Mouse (Mus musculus) MEL (cell line): Measurements from ENCODE around the gene Tspan4. TPM values are rescaled to one million over a fixed set of nuclear protein-coding genes. Genes with fewer than 3 reads are reported as not detected.

Experiments used
- DNase-seq: peaks from one replicate; pipeline ENCODE4 v3.0.0; 2011; ENCODE audit warnings: low read depth, low spot score
- H3K27ac ChIP-seq: 2 replicates; pipeline ENCODE4 v1.5.1; 2012; ENCODE audit warnings: low read depth, mild to moderate bottlenecking, control low read depth, low read length, moderate library complexity; ENCODE audit not compliant: control insufficient read depth
- H3K27me3 ChIP-seq, 2 experiments: fragments of 150-350 bp in 1 of 2; sonication (generic) in 1 of 2; 2 replicates each; pipeline ENCODE4 v1.6.1; 2012; ENCODE audit warnings: low read length in 2 of 2, mild to moderate bottlenecking in 2 of 2, improper control_type of control experiment in 1 of 2, moderate library complexity in 1 of 2; ENCODE audit not compliant: insufficient read depth in 2 of 2, control insufficient read depth in 1 of 2
- H3K36me3 ChIP-seq, 2 experiments: 2 replicates each; pipeline ENCODE4 v1.6.1; 2012 to 2014; ENCODE audit warnings: low read length in 2 of 2, improper control_type of control experiment in 1 of 2, inconsistent platforms in 1 of 2, mild to moderate bottlenecking in 1 of 2; ENCODE audit not compliant: insufficient read depth in 2 of 2, control insufficient read depth in 1 of 2
- H3K4me1 ChIP-seq, 2 experiments: fragments of 150-350 bp in 1 of 2; sonication (generic) in 1 of 2; 2 replicates each; pipeline ENCODE4 v1.6.1; 2012; ENCODE audit warnings: low read length in 2 of 2, improper control_type of control experiment in 1 of 2, mild to moderate bottlenecking in 1 of 2; ENCODE audit not compliant: insufficient read depth in 2 of 2, control insufficient read depth in 1 of 2
- H3K4me3 ChIP-seq, 2 experiments: fragments of 150-350 bp in 1 of 2; sonication (generic) in 1 of 2; 2 replicates each; pipeline ENCODE4 v1.5.1; 2012; ENCODE audit warnings: low read depth in 2 of 2, low read length in 2 of 2, mild to moderate bottlenecking in 2 of 2, moderate library complexity in 2 of 2, control low read depth in 1 of 2, improper control_type of control experiment in 1 of 2; ENCODE audit not compliant: control insufficient read depth in 1 of 2, insufficient read depth in 1 of 2
- H3K79me2 ChIP-seq: 2 replicates; pipeline ENCODE4 v1.6.1; 2012; ENCODE audit warnings: mild to moderate bottlenecking, low read length, moderate library complexity; ENCODE audit not compliant: control insufficient read depth, poor library complexity, insufficient read depth
- H3K9ac ChIP-seq: 2 replicates; pipeline ENCODE4 v1.6.1; 2012; ENCODE audit warnings: low read depth, mild to moderate bottlenecking, control low read depth, low read length, moderate library complexity; ENCODE audit not compliant: control insufficient read depth, poor library complexity, severe bottlenecking
- H3K9me3 ChIP-seq: fragments of 150-350 bp; sonication (generic); replicated peaks from 2 replicates; pipeline ENCODE4 v1.6.1; 2012; ENCODE audit warnings: mild to moderate bottlenecking, low read length, improper control_type of control experiment, moderate library complexity; ENCODE audit not compliant: insufficient read depth
- CHD1 ChIP-seq: IDR thresholded peaks from 2 replicates; pipeline ENCODE4 v1.6.1; 2012; ENCODE audit warnings: low read depth, mild to moderate bottlenecking, inconsistent platforms, low read length, improper control_type of control experiment
- CHD2 ChIP-seq: IDR thresholded peaks from 2 replicates; pipeline ENCODE4 v1.6.1; 2011; ENCODE audit warnings: low read length, improper control_type of control experiment
- CTCF ChIP-seq, 3 experiments: IDR thresholded peaks in 2 of 3; conservative IDR thresholded peaks in 1 of 3; 2 replicates each; pipeline ENCODE4 v1.5.1; 2011 to 2012; ENCODE audit warnings: low read length in 3 of 3, low read depth in 2 of 3, mild to moderate bottlenecking in 2 of 3, improper control_type of control experiment in 1 of 3, inconsistent platforms in 1 of 3, mixed read lengths in 1 of 3, moderate library complexity in 1 of 3; ENCODE audit not compliant: control insufficient read depth in 1 of 3, insufficient read depth in 1 of 3, poor library complexity in 1 of 3, severe bottlenecking in 1 of 3
- ELF1 ChIP-seq: IDR thresholded peaks from 2 replicates; pipeline ENCODE4 v1.6.1; 2014; ENCODE audit warnings: low read depth, mild to moderate bottlenecking, inconsistent platforms, low read length, improper control_type of control experiment, moderate library complexity
- EP300 ChIP-seq, 2 experiments: IDR thresholded peaks; 2 replicates each; pipeline ENCODE4 v1.6.1; 2011; ENCODE audit warnings: improper control_type of control experiment in 2 of 2, low read length in 2 of 2, low read depth in 1 of 2, mild to moderate bottlenecking in 1 of 2
- ETS1 ChIP-seq: IDR thresholded peaks from 2 replicates; pipeline ENCODE4 v1.6.1; 2012; ENCODE audit warnings: low read depth, mild to moderate bottlenecking, inconsistent platforms, low read length, improper control_type of control experiment, moderate library complexity
- GABPA ChIP-seq: IDR thresholded peaks from 2 replicates; pipeline ENCODE4 v1.6.1; 2012; ENCODE audit warnings: low read depth, mild to moderate bottlenecking, inconsistent platforms, low read length, improper control_type of control experiment, moderate library complexity
- HCFC1 ChIP-seq: IDR thresholded peaks from 2 replicates; pipeline ENCODE4 v1.6.1; 2012; ENCODE audit warnings: low read depth, mild to moderate bottlenecking, inconsistent platforms, low read length, improper control_type of control experiment, moderate library complexity
- JUND ChIP-seq: IDR thresholded peaks from 2 replicates; pipeline ENCODE4 v1.6.1; 2011; ENCODE audit warnings: low read depth, mild to moderate bottlenecking, improper control_type of control experiment, low read length
- MAX ChIP-seq: IDR thresholded peaks from 2 replicates; pipeline ENCODE4 v1.6.1; 2011; ENCODE audit warnings: low read length, improper control_type of control experiment
- MAZ ChIP-seq: IDR thresholded peaks from 2 replicates; pipeline ENCODE4 v1.6.1; 2012; ENCODE audit warnings: low read depth, mild to moderate bottlenecking, inconsistent platforms, low read length, improper control_type of control experiment
- MEF2A ChIP-seq: IDR thresholded peaks from 2 replicates; pipeline ENCODE4 v1.6.1; 2014; ENCODE audit warnings: low read depth, mild to moderate bottlenecking, inconsistent platforms, low read length, improper control_type of control experiment; ENCODE audit not compliant: poor library complexity, insufficient replicate concordance, severe bottlenecking; ENCODE audit errors: extremely low read depth
- MXI1 ChIP-seq: IDR thresholded peaks from 2 replicates; pipeline ENCODE4 v1.6.1; 2011; ENCODE audit warnings: mild to moderate bottlenecking, low read depth, low read length, improper control_type of control experiment
- MYB ChIP-seq: IDR thresholded peaks from 2 replicates; pipeline ENCODE4 v1.6.1; 2011; ENCODE audit warnings: mild to moderate bottlenecking, low read depth, low read length, improper control_type of control experiment
- MYC ChIP-seq: IDR thresholded peaks from 2 replicates; pipeline ENCODE4 v1.6.1; 2011; ENCODE audit warnings: low read depth, mild to moderate bottlenecking, low read length, improper control_type of control experiment, moderate library complexity
- NELFE ChIP-seq: IDR thresholded peaks from 2 replicates; pipeline ENCODE4 v1.6.1; 2011; ENCODE audit warnings: low read depth, low read length, improper control_type of control experiment
- POLR2A ChIP-seq, 2 experiments: IDR thresholded peaks; 2 replicates each; pipeline ENCODE4 v1.6.1; 2011 to 2012; ENCODE audit warnings: low read length in 2 of 2, mild to moderate bottlenecking in 2 of 2, control low read depth in 1 of 2, improper control_type of control experiment in 1 of 2, low read depth in 1 of 2, moderate library complexity in 1 of 2; ENCODE audit not compliant: control insufficient read depth in 1 of 2, insufficient read depth in 1 of 2, poor library complexity in 1 of 2
- POLR2AphosphoS2 ChIP-seq: IDR thresholded peaks from 2 replicates; pipeline ENCODE4 v1.6.1; 2011; ENCODE audit warnings: low read length, improper control_type of control experiment
- RAD21 ChIP-seq: IDR thresholded peaks from 2 replicates; pipeline ENCODE4 v1.6.1; 2011; ENCODE audit warnings: mild to moderate bottlenecking, low read depth, low read length, improper control_type of control experiment
- SIN3A ChIP-seq: IDR thresholded peaks from 2 replicates; pipeline ENCODE4 v1.6.1; 2012; ENCODE audit warnings: low read length, improper control_type of control experiment, inconsistent platforms
- SMC3 ChIP-seq: IDR thresholded peaks from 2 replicates; pipeline ENCODE4 v1.6.1; 2011; ENCODE audit warnings: low read depth, low read length, improper control_type of control experiment
- TAL1 ChIP-seq: IDR thresholded peaks from 2 replicates; pipeline ENCODE4 v1.6.1; 2012; ENCODE audit warnings: mild to moderate bottlenecking, inconsistent platforms, low read length, moderate library complexity, mixed read lengths
- TBP ChIP-seq: IDR thresholded peaks from 2 replicates; pipeline ENCODE4 v1.8.0; 2011; ENCODE audit warnings: low read depth, low read length, improper control_type of control experiment
- TCF12 ChIP-seq: IDR thresholded peaks from 2 replicates; pipeline ENCODE4 v1.6.1; 2014; ENCODE audit warnings: low read depth, mild to moderate bottlenecking, inconsistent platforms, low read length, improper control_type of control experiment, moderate library complexity
- USF1 ChIP-seq: IDR thresholded peaks from 2 replicates; pipeline ENCODE4 v1.6.1; 2014; ENCODE audit warnings: low read depth, mild to moderate bottlenecking, inconsistent platforms, low read length, improper control_type of control experiment, moderate library complexity
- ZKSCAN1 ChIP-seq: IDR thresholded peaks from 2 replicates; pipeline ENCODE4 v1.6.1; 2012; ENCODE audit warnings: low read depth, mild to moderate bottlenecking, inconsistent platforms, low read length, improper control_type of control experiment, moderate library complexity
- polyA plus RNA-seq, 2 experiments: library from polyadenylated mRNA; stranded (reverse) in 1 of 2; unstranded in 1 of 2; fragments of >175 nt in 1 of 2; fragments of >200 nt in 1 of 2; gene quantifications; 2 replicates each; pipeline versions ENCODE4 v1.2.1 to v1.2.4; 2012; ENCODE audit warnings: low replicate concordance in 2 of 2, low read depth in 1 of 2; ENCODE audit not compliant: insufficient read length in 2 of 2, insufficient read depth in 1 of 2, missing spikeins in 1 of 2
- total RNA-seq: library from RNA; depleted of rRNA; stranded (reverse); fragments of 300-350 nt; gene quantifications from 2 replicates; pipeline ENCODE4 v1.2.3, GENCODE M21; 2012; rRNA removed

Gene Tspan4
- total RNA-seq (82.5 and 110 TPM in 2 replicates), polyA plus RNA-seq (10 to 100 TPM in 1 of 2 experiments, not detected in 1; 97.9 TPM)

GRCm38 (mm10) chr7:141475011-141475804 lies at the start of gene Tspan4, which contains the start of gene Polr2l:
Tspan4 (plus strand) TSS chr7:141475240.
Polr2l (minus strand) TSS chr7:141475132.
- H3K4me1 ChIP-seq, result peaks cover 3 to 22% of the 10 kb centered on the region in 2 experiments; a peak in 3 of 4 replicates
- peaks cover 0 to 16% of the 10 kb centered on the region in 2 experiments; a peak in 2 of 4 replicates for H3K36me3 ChIP-seq
- no peaks in the 10 kb centered on the region for H3K27me3 ChIP-seq
- peaks cover 51% of the 10 kb centered on the region for H3K79me2 ChIP-seq
- H3K9ac ChIP-seq, result peak within 1 kb of the TSS; percentile 98
- no peaks in the 10 kb centered on the region for H3K9me3 ChIP-seq
- H3K27ac ChIP-seq, result peak within 1 kb of the TSS; percentile 71
- H3K4me3 ChIP-seq, result peak within 1 kb of the TSS; percentile 95
- peak; percentile 91 for DNase-seq
- TF ChIP-seq CHD1 (peak; percentile 99), MYC (no peak), CTCF (IDR thresholded peaks at IDR 0.05 in 2 of 3, conservative IDR thresholded peaks at IDR 0.05 in 1 of 3; ENCODE audit: control insufficient read depth in 1 of 3, insufficient read depth in 1 of 3, low read depth in 2 of 3, low read length in 3 of 3, poor library complexity in 1 of 3, severe bottlenecking in 1 of 3) (0 out of 6 replicates have a peak, but pooled peaks of 1 of the 3 experiments have one; percentile 17), USF1 (no peak), CHD2 (no peak), MAX (peak; percentile 67), POLR2A (IDR thresholded peaks at IDR 0.05; ENCODE audit: control insufficient read depth in 1 of 2, insufficient read depth in 1 of 2, low read depth in 1 of 2, low read length in 2 of 2, poor library complexity in 1 of 2) (peak in 1 of 2 experiments; percentile 84; a peak in 3 of 4 replicates), MXI1 (peak; percentile 100), TAL1 (no peak), TBP (peak; percentile 15; the same call in 1 of the 2 replicates), TCF12 (peak; percentile 22; the same call in 1 of the 2 replicates), HCFC1 (peak; percentile 89), MAZ (0 out of 2 replicates have a peak, but pooled peaks have one; percentile 17), RAD21 (no peak), ZKSCAN1 (no peak), GABPA (no peak), EP300 (IDR thresholded peaks at IDR 0.05; ENCODE audit: low read depth in 1 of 2, low read length in 2 of 2) (no peak), SIN3A (peak; percentile 98), ELF1 (no peak), SMC3 (no peak), NELFE (peak; percentile 82), JUND (no peak), POLR2AphosphoS2 (no peak; the same call in 1 of the 2 replicates), MEF2A (no peak), ETS1 (no peak), MYB (no peak)
